Mouse (Mus musculus): Measurements from ENCODE around the gene Lman1l. TPM values are rescaled to one million over a fixed set of nuclear protein-coding genes. Genes with fewer than 3 reads are reported as not detected.
A peak's percentile ranks its signal among the peaks of the same experiment; 100 is the strongest.

Lman1l gene
- polyA plus RNA-seq, 1 experiment from 2014 or later = not detected

- ATAC-seq (replicated peaks; ENCODE audit: insufficient number of reproducible peaks, insufficient read depth, low FRiP score, low read depth) = no peak
- H3K4me1 ChIP-seq (replicated peaks) = peaks cover 7% of the 10 kb centered on the region
- peaks cover 7% of the 10 kb centered on the region; the same call in 1 of the 2 replicates for H3K27me3 ChIP-seq
- no peaks in the 10 kb centered on the region for H3K9me3 ChIP-seq (replicated peaks)
- no peaks in the 10 kb centered on the region for H3K36me3 ChIP-seq
- WGBS = 77% methylated on average over 19 of the region's 19 CpGs
- H3K9ac ChIP-seq = no peak overlapping the region
- H3K27ac ChIP-seq = no peak overlapping the region
- no peak overlapping the region for H3K4me2 ChIP-seq
- H3K4me3 ChIP-seq = no peak overlapping the region
These were observed 36.2 kb upstream of the Lman1l start for GRCm38 (mm10) chr9:57656631-57657350.

- Histone ChIP-seq H3K9me3 (replicated peaks) (no peaks in the 10 kb centered on the region), H3K4me1 (replicated peaks) (peaks cover 11% of the 10 kb centered on the region), H3K27ac (no peak overlapping the region), H3K27me3 (peaks cover 7% of the 10 kb centered on the region; the same call in 1 of the 2 replicates), H3K36me3 (no peaks in the 10 kb centered on the region), H3K9ac (peak overlapping the region; percentile 30; the same call in 1 of the 2 replicates), H3K4me3 (peak overlapping the region; percentile 20; the same call in 1 of the 2 replicates), H3K4me2 (peak overlapping the region; percentile 59)
- ATAC-seq (replicated peaks; ENCODE audit: insufficient number of reproducible peaks, insufficient read depth, low FRiP score, low read depth) = peak; percentile 74; the same call in 1 of the 2 replicates
- 3% methylated on average over 11 of the region's 11 CpGs for WGBS
These were observed 35.2 kb upstream of the Lman1l start for GRCm38 (mm10) chr9:57655749-57656148.

GRCm38 (mm10) chr9:57654966-57655365 lies 34.4 kb upstream of the Lman1l start:
- Histone ChIP-seq H3K27ac (no peak overlapping the region), H3K4me3 (no peak overlapping the region), H3K4me1 (replicated peaks) (peaks cover 12% of the 10 kb centered on the region), H3K4me2 (no peak overlapping the region), H3K36me3 (no peaks in the 10 kb centered on the region), H3K9ac (no peak overlapping the region), H3K27me3 (peaks cover 7% of the 10 kb centered on the region; the same call in 1 of the 2 replicates), H3K9me3 (replicated peaks) (no peaks in the 10 kb centered on the region)
- 95% methylated on average over 1 of the region's 1 CpGs for WGBS
- ATAC-seq (replicated peaks; ENCODE audit: insufficient number of reproducible peaks, insufficient read depth, low FRiP score, low read depth) = no peak

- no peak within 1 kb of the TSS for H3K27ac ChIP-seq
- H3K36me3 ChIP-seq = no peaks in the 10 kb centered on the region
- no peak within 1 kb of the TSS for H3K4me2 ChIP-seq
- H3K9ac ChIP-seq = no peak within 1 kb of the TSS
- WGBS = 68% methylated on average over 5 of the region's 5 CpGs
- H3K9me3 ChIP-seq (replicated peaks) = no peaks in the 10 kb centered on the region
- no peak for ATAC-seq (replicated peaks; ENCODE audit: insufficient number of reproducible peaks, insufficient read depth, low FRiP score, low read depth)
- H3K4me1 ChIP-seq (replicated peaks) = peaks cover 12% of the 10 kb centered on the region
- peaks cover 7% of the 10 kb centered on the region; the same call in 1 of the 2 replicates for H3K27me3 ChIP-seq
- H3K4me3 ChIP-seq = no peak within 1 kb of the TSS
These were observed 32.7 kb upstream of the Lman1l start, which contains the start of gene Csk for GRCm38 (mm10) chr9:57653283-57653682. Gene Csk, minus strand, starts transcription at chr9:57653631.

GRCm38 (mm10) chr9:57652855-57653254 lies 32.3 kb upstream of the Lman1l start:
- Histone ChIP-seq H3K9ac (no peak overlapping the region), H3K4me3 (no peak overlapping the region), H3K4me1 (replicated peaks) (peaks cover 12% of the 10 kb centered on the region), H3K4me2 (no peak overlapping the region), H3K27ac (no peak overlapping the region), H3K27me3 (peaks cover 7% of the 10 kb centered on the region; the same call in 1 of the 2 replicates), H3K36me3 (no peaks in the 10 kb centered on the region), H3K9me3 (replicated peaks) (no peaks in the 10 kb centered on the region)
- ATAC-seq (replicated peaks; ENCODE audit: insufficient number of reproducible peaks, insufficient read depth, low FRiP score, low read depth) = no peak
- 65% methylated on average over 3 of the region's 3 CpGs for WGBS

GRCm38 (mm10) chr9:57652351-57652750 lies 31.8 kb upstream of the Lman1l start:
- H3K27me3 ChIP-seq = peaks cover 7% of the 10 kb centered on the region; the same call in 1 of the 2 replicates
- H3K9ac ChIP-seq = no peak overlapping the region
- H3K36me3 ChIP-seq = no peaks in the 10 kb centered on the region
- 75% methylated on average over 9 of the region's 9 CpGs for WGBS
- H3K4me1 ChIP-seq (replicated peaks) = peaks cover 12% of the 10 kb centered on the region
- no peak overlapping the region for H3K4me3 ChIP-seq
- H3K27ac ChIP-seq = no peak overlapping the region
- no peak overlapping the region for H3K4me2 ChIP-seq
- H3K9me3 ChIP-seq (replicated peaks) = no peaks in the 10 kb centered on the region
- ATAC-seq (replicated peaks; ENCODE audit: insufficient number of reproducible peaks, insufficient read depth, low FRiP score, low read depth) = no peak

- peaks cover 7% of the 10 kb centered on the region; the same call in 1 of the 2 replicates for H3K27me3 ChIP-seq
- no peak overlapping the region; the same call in 1 of the 2 replicates for H3K4me2 ChIP-seq
- peak overlapping the region; percentile 27; the same call in 1 of the 2 replicates for H3K27ac ChIP-seq
- peaks cover 10% of the 10 kb centered on the region for H3K4me1 ChIP-seq (replicated peaks)
- H3K4me3 ChIP-seq = no peak overlapping the region
- no peaks in the 10 kb centered on the region for H3K9me3 ChIP-seq (replicated peaks)
- no peak overlapping the region for H3K9ac ChIP-seq
- H3K36me3 ChIP-seq = no peaks in the 10 kb centered on the region
- WGBS = 32% methylated on average over 6 of the region's 6 CpGs
- no peak for ATAC-seq (replicated peaks; ENCODE audit: insufficient number of reproducible peaks, insufficient read depth, low FRiP score, low read depth)
These were observed 30.3 kb upstream of the Lman1l start for GRCm38 (mm10) chr9:57650786-57651311.

GRCm38 (mm10) chr9:57650130-57650785 lies 29.7 kb upstream of the Lman1l start:
- WGBS = 80% methylated on average over 6 of the region's 6 CpGs

GRCm38 (mm10) chr9:57647286-57648108 lies 26.9 kb upstream of the Lman1l start:
- no peaks in the 10 kb centered on the region for H3K27me3 ChIP-seq
- no peak overlapping the region for H3K4me3 ChIP-seq
- H3K9me3 ChIP-seq (replicated peaks) = no peaks in the 10 kb centered on the region
- no peak overlapping the region for H3K9ac ChIP-seq
- H3K27ac ChIP-seq = peak overlapping the region; percentile 24; the same call in 1 of the 2 replicates
- ATAC-seq (replicated peaks; ENCODE audit: insufficient number of reproducible peaks, insufficient read depth, low FRiP score, low read depth) = no peak
- H3K4me2 ChIP-seq = no peak overlapping the region
- H3K36me3 ChIP-seq = no peaks in the 10 kb centered on the region
- peaks cover 30% of the 10 kb centered on the region for H3K4me1 ChIP-seq (replicated peaks)
- WGBS = 58% methylated on average over 4 of the region's 4 CpGs

More at GRCm38 (mm10) chr9:57650130-57650785, 29.7 kb upstream of the Lman1l start:
- Histone ChIP-seq H3K4me1 (replicated peaks) (peaks cover 11% of the 10 kb centered on the region; the same call in 1 of the 2 replicates), H3K27ac (peak overlapping the region; percentile 27; the same call in 1 of the 2 replicates), H3K4me2 (no peak overlapping the region), H3K9me3 (replicated peaks) (no peaks in the 10 kb centered on the region), H3K9ac (no peak overlapping the region), H3K27me3 (peaks cover 7% of the 10 kb centered on the region; the same call in 1 of the 2 replicates), H3K36me3 (no peaks in the 10 kb centered on the region), H3K4me3 (no peak overlapping the region)
- ATAC-seq (replicated peaks; ENCODE audit: insufficient number of reproducible peaks, insufficient read depth, low FRiP score, low read depth) = no peak

- Histone ChIP-seq H3K9ac (no peak overlapping the region), H3K9me3 (replicated peaks) (no peaks in the 10 kb centered on the region), H3K4me1 (replicated peaks) (peaks cover 36% of the 10 kb centered on the region), H3K36me3 (no peaks in the 10 kb centered on the region), H3K27ac (peak overlapping the region; percentile 24; the same call in 1 of the 2 replicates), H3K27me3 (no peaks in the 10 kb centered on the region), H3K4me2 (no peak overlapping the region), H3K4me3 (no peak overlapping the region)
- ATAC-seq (replicated peaks; ENCODE audit: insufficient number of reproducible peaks, insufficient read depth, low FRiP score, low read depth) = no peak
- 71% methylated on average over 12 of the region's 12 CpGs for WGBS
These were observed 26.1 kb upstream of the Lman1l start for GRCm38 (mm10) chr9:57646551-57647103.

Measured in heart, embryonic 15.5 days (tissue).